Mouse (Mus musculus) adrenal gland (tissue): Measurements from ENCODE around the gene Dkk1.
"Not testable (repeated sequence)": the region's sequence is repeated elsewhere in the genome, so short reads cannot be mapped to it uniquely, and the experiment has no call there.

Experiments
- intact Hi-C: fragments of 180-260 bp; cut with DNase I; formaldehyde crosslinking; loops from one replicate; pipeline ENCODE4 v1.15.1; 2025
- long read RNA-seq, 2 experiments: library from polyadenylated mRNA; unstranded; transcript quantifications; one replicate each; pipeline ENCODE4 v2.0.0; 2020; ENCODE audit warnings: borderline replicate concordance in 1 of 2; ENCODE audit not compliant: insufficient replicate concordance in 1 of 2

The Dkk1 gene
- long read RNA-seq, experiment 1: 0 reads
- long read RNA-seq, experiment 2: 0 reads

GRCm38 (mm10) chr19:30549044-30549853, at the start of gene Dkk1:
Gene Dkk1, minus strand, starts transcription at chr19:30549665.
- intact Hi-C loops: no loop called here

GRCm38 (mm10) chr19:30586366-30586765, 36.9 kb upstream of the Dkk1 start:
- intact Hi-C loops: no loop called here

- intact Hi-C loops: no loop called here
Observed at GRCm38 (mm10) chr19:30564516-30564915, 15.1 kb upstream of the Dkk1 start.

GRCm38 (mm10) chr19:30563876-30564275, 14.4 kb upstream of the Dkk1 start:
- intact Hi-C loops: no loop called here

- intact Hi-C loops: loop anchor here (10.0 kb wide), 1 partner anchor 193 kb away; no protein-coding TSS in a partner anchor
Observed at GRCm38 (mm10) chr19:30558024-30558423, 8.6 kb upstream of the Dkk1 start.

- intact Hi-C loops: loop anchor here (1.0 to 10.0 kb wide), 2 partner anchors 190 to 305 kb away; no protein-coding TSS in a partner anchor
Observed at GRCm38 (mm10) chr19:30554467-30554881, 5.0 kb upstream of the Dkk1 start.

- intact Hi-C loops: loop anchor here (1.0 to 10.0 kb wide), 2 partner anchors 189 to 304 kb away; no protein-coding TSS in a partner anchor
Observed at GRCm38 (mm10) chr19:30553740-30554139, 4.3 kb upstream of the Dkk1 start.

GRCm38 (mm10) chr19:30552260-30552659, 2.8 kb upstream of the Dkk1 start:
- intact Hi-C loops: loop anchor here (10.0 kb wide), 1 partner anchor 187 kb away; no protein-coding TSS in a partner anchor

GRCm38 (mm10) chr19:30549854-30550647, 586 bp upstream of the Dkk1 start:
- intact Hi-C loops: loop anchor here (10.0 kb wide), 1 partner anchor 185 kb away; no protein-coding TSS in a partner anchor

GRCm38 (mm10) chr19:30548411-30549043, 938 bp downstream of the Dkk1 start:
- intact Hi-C loops: no loop called here

- intact Hi-C loops: not testable (repeated sequence)
Observed at GRCm38 (mm10) chr19:30539365-30539941, 10.0 kb downstream of the Dkk1 start.

GRCm38 (mm10) chr19:30516771-30517170, 32.7 kb downstream of the Dkk1 start:
- intact Hi-C loops: no loop called here

GRCm38 (mm10) chr19:30510481-30510880, 39.0 kb downstream of the Dkk1 start:
- intact Hi-C loops: no loop called here

- intact Hi-C loops: no loop called here
Observed at GRCm38 (mm10) chr19:30505497-30505896, 44.0 kb downstream of the Dkk1 start.
